Mouse (Mus musculus) kidney, postnatal 10 days (tissue): Measurements from ENCODE around the gene Foxp1.

Experiments
- DNase-seq: peaks from one replicate; pipeline ENCODE4 v3.0.0; 2021; ENCODE audit warnings: mixed read lengths

Foxp1 gene

GRCm38 (mm10) chr6:99350566-99350965 is 172.0 kb downstream of the Foxp1 start:
- no peak for DNase-seq

DNA sequence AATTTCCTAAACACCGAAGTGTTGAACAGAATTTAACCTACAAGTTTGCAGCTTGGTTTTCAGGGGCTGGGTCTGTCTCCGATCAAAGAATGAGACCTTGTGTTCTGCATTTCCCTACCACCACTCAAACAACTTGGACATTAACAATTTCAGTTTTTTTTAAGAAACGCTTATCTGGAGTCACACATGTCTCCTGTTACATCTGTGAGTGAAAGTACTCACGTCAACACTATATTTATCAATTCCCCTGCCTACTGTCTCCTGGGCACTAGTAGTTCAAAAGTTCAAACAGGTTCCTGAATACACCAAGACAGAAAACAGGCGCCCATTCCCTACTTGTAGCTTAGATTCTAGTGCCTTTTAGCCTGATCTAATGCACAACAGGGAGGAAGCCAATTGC is 172.4 kb downstream of the Foxp1 start:
- DNase-seq, result no peak

DNA sequence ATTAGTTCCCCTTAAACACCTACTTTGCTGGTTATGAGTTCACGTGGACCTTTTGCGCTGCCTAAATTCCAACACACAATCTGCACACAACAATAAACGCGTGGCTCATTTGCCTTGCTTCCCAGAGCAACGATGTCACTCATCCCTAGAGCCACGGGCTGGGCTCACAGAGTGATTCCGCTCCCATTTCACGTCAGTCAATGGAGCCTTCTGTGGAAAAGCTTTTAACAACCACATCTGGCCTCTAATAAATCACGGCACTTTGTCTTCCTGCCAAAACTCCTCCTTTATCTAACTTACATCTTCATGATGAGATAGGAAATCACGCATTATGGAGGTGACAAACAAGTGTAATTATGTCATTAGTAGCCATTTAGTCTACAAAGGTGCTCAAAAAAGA is 174.7 kb downstream of the Foxp1 start:
- DNase-seq, result no peak

DNA sequence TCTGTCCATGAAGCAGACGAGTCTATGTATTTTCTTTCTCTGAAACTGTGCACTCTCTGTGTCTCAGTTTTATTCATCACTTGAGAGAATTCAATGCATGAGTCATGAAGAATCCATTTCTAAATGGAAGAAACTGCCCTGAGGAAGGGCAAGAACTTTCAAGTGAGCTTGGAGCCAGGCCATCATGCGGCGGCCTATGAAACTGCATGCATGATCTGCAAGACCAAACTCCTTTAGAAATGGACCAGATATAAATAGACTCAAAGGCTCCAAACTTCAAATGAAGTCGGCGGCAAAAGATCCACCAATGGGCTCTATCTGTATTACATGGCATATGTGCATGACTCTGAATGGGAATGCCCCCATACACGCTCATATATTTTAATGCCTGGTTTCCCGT is 177.6 kb downstream of the Foxp1 start:
- no peak for DNase-seq

DNA sequence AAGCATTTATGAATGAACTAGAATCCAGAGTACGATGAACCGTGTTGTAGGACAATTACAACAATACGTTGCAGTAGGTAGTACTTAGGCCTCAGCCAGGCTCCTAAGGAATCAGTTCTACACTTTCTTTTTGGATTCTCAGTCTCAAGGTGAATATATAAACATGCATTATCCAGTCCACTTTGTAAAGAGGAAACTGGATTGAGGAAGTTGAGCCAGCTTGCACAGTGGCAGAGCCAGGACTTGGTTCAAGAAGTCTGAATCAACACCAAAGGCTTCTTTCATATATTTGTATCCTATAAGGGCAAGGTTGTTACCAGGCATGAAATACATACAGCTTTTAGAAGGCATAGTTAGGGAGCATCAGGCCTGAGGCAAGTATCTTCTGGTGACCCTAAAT is 178.2 kb downstream of the Foxp1 start:
- DNase-seq, result no peak

- DNase-seq, result no peak
Observed at GRCm38 (mm10) chr6:99343815-99344214, 178.7 kb downstream of the Foxp1 start.

DNA sequence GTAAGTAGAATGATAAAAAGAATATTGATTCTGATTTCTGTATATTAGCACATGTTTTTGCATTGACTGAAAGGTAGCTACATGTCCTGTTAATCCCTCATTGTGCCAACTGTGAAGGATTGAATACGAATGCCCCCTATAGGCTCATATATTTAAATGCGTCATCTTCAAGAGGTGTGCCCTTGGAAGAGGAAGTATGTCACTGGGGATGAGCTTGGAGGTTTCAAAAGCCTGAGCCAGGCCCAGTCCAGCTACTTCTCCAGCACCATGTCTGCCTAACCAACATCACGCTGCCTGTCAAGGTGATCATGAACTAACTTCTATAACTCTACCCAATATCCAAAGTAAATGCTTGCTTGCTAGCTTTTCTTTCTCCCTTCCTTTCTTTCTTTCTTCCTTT is 180.1 kb downstream of the Foxp1 start:
- no peak for DNase-seq

- no peak for DNase-seq
Observed at GRCm38 (mm10) chr6:99340902-99341301, 181.6 kb downstream of the Foxp1 start.

- DNase-seq, result no peak
Observed at GRCm38 (mm10) chr6:99339986-99340721, 182.4 kb downstream of the Foxp1 start.

- DNase-seq, result no peak
Observed at GRCm38 (mm10) chr6:99339343-99339620, 183.2 kb downstream of the Foxp1 start.

GRCm38 (mm10) chr6:99338593-99339342 is 183.8 kb downstream of the Foxp1 start:
- no peak for DNase-seq

DNA sequence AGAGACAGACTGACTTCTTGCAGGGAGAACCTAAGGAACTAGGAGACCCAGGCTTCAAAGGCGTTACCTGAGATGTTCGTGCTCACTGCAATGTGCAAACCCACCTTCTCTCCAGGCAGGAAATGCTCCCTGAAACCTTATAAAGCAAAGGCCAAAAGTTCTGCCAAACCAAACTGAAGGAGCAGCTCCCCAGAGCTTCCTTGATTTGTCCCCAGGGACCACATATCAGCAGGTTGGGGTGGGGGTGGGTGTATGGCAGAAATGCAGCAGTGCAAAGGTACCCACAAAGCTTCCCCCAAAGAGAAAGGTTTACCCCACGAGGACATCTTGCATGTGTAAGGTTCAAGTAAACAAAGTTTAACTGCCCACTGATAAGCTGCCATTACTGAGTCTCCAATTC is 184.3 kb downstream of the Foxp1 start:
- DNase-seq, result no peak

DNA sequence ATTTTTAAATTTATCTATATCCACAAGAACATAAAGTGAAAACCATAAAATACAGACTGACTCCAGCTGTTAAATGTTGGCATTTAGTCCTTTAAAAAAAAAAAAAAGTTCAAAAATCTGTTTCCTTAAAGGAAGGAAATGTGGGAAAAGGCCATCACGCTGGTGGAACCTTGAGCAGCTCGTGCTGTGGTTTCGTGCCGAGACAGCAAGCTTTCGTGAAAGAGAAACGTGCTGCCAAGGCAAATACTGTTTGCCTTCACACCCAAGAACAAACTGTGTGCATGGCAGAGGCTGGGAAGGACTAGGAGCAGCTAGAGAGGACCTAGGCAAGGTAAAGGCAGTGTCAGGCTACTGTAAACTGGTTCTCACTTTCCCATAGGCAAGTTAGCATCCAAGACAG is 184.9 kb downstream of the Foxp1 start:
- peak; percentile 36 for DNase-seq

- DNase-seq, result no peak
Observed at GRCm38 (mm10) chr6:99336191-99336590, 186.3 kb downstream of the Foxp1 start.

DNA sequence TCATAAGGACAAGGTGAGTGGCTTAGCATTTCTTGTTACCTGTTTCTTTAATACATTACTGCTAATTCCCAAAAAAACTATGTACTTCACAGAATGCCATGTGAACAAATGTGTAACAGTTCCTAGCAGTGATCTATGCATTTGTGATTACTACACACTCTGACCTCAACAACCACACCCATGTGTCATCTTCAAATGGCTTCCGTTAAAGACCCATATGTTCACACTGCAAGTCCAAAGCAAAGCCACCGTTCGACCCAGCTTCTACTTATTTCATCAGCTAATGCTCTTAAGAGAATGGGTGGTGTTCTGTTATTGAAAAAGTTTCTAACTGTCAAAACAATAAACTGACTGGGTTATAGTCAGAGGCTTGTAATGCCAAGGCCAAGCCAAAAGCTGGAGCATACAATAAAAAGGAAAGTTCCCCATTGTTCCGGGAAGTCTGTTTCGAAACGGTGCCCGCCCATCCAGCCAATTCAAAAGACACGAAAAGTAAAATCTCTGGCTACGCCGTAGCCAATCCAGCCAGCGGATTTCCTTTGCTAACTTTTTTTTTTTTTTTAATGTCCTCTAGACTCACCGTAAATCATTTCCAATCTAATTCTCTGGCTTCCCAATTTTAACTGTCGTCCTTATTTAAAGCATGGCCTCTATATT is 187.2 kb downstream of the Foxp1 start:
- peak; percentile 46 for DNase-seq

GRCm38 (mm10) chr6:99334255-99334654 is 188.3 kb downstream of the Foxp1 start:
- DNase-seq, result no peak

- DNase-seq, result no peak
Observed at GRCm38 (mm10) chr6:99333127-99333526, 189.4 kb downstream of the Foxp1 start.

GRCm38 (mm10) chr6:99330169-99330568 is 192.4 kb downstream of the Foxp1 start:
- DNase-seq, result no peak

DNA sequence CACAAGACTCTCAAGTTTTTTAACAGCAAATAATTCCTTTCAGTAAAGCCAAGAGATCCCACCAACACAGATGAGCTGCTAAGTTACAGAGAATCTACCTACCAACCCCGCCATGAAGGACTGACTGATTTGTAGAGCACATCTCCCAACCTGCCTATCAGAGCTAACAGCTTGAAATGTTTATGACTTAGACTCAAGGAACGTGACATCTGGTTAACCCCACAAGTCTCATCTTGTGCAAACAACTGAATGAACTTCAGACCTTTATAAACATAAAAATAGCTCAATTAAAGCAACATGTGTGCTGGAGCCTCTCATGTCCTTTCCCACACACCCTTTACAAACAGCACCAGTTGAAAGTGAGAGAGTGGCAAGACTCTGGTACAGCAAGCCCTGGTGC is 193.9 kb downstream of the Foxp1 start:
- no peak for DNase-seq

DNA sequence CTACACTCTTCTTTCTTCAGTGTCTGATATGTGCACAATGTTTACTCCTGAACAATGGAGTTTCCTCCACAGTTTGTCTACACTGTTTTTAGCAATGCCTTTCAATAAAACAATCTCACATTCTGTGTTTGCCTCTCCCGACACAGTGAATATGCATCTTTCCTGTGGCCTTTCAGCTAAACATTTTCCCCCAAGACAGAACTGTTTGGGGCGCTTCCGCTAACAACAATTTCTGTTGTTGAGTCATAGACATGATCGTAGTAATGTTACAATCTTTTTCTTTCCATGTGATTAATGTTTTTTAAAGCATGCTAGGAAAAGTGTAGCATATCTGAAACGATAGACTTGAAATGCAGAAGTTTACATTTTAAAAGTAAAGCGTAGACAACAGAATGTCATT is 194.4 kb downstream of the Foxp1 start:
- DNase-seq, result no peak

GRCm38 (mm10) chr6:99327721-99328120 is 194.8 kb downstream of the Foxp1 start:
- peak; percentile 42 for DNase-seq

- DNase-seq, result no peak
Observed at GRCm38 (mm10) chr6:99325881-99326280, 196.6 kb downstream of the Foxp1 start.

GRCm38 (mm10) chr6:99325461-99325860 is 197.1 kb downstream of the Foxp1 start:
- DNase-seq, result no peak
